Mouse (Mus musculus) thymus, adult 2 months (tissue): Measurements from ENCODE around the gene Brip1. TPM values are rescaled to one million over a fixed set of nuclear protein-coding genes. Genes with fewer than 3 reads are reported as not detected.

Experiments
- DNase-seq: peaks from one replicate; pipeline ENCODE4 v3.0.0; 2021
- H3K27ac ChIP-seq: fragments of 200-500 bp; 2 replicates; pipeline ENCODE4 v1.5.1; 2012; ENCODE audit warnings: low read length, control low read depth; ENCODE audit not compliant: control insufficient read depth, insufficient read depth
- H3K27me3 ChIP-seq: fragments of 200-500 bp; 2 replicates; pipeline ENCODE4 v1.6.1; 2012; ENCODE audit warnings: mild to moderate bottlenecking, low read length, moderate library complexity, mixed read lengths; ENCODE audit not compliant: control insufficient read depth, insufficient read depth
- H3K36me3 ChIP-seq: fragments of 200-500 bp; 2 replicates; pipeline ENCODE4 v1.6.1; 2012; ENCODE audit warnings: mild to moderate bottlenecking, low read length, moderate library complexity; ENCODE audit not compliant: control insufficient read depth, insufficient read depth
- H3K4me1 ChIP-seq: fragments of 200-500 bp; replicated peaks from 2 replicates; pipeline ENCODE4 v1.6.1; 2012; ENCODE audit warnings: low read length; ENCODE audit not compliant: control insufficient read depth, insufficient read depth
- H3K4me3 ChIP-seq: fragments of 200-500 bp; 2 replicates; pipeline ENCODE4 v1.5.1; 2012; ENCODE audit warnings: mild to moderate bottlenecking, low read length, control low read depth, moderate library complexity; ENCODE audit not compliant: control insufficient read depth, insufficient read depth
- CTCF ChIP-seq: fragments of 200-500 bp; IDR thresholded peaks from 2 replicates; pipeline ENCODE4 v1.5.1; 2012; ENCODE audit warnings: mild to moderate bottlenecking, control low read depth, low read length, moderate library complexity, borderline replicate concordance; ENCODE audit not compliant: control insufficient read depth, poor library complexity, insufficient read depth; ENCODE audit errors: extremely low read depth
- POLR2A ChIP-seq: fragments of 200-500 bp; IDR thresholded peaks from 2 replicates; pipeline ENCODE4 v1.6.1; 2012; ENCODE audit warnings: mild to moderate bottlenecking, low read length, control low read depth, moderate library complexity; ENCODE audit not compliant: control insufficient read depth, poor library complexity, insufficient read depth; ENCODE audit errors: extremely low read depth
- WGBS: fragments of 180-500 bp; shearing (Covaris S2); methylation state at CpG from one replicate; pipeline ENCODE4 v1.1.7; 2018; 5-methylcytosine and 5-hydroxymethylcytosine counted together
- polyA plus RNA-seq: library from polyadenylated mRNA; depleted of rRNA; stranded (reverse); fragments of >200 nt; gene quantifications from 2 replicates; pipeline ENCODE4 v1.2.3, GENCODE M21; 2012

Gene Brip1
- polyA plus RNA-seq, 1 experiment: 1.9 TPM

- H3K4me3 ChIP-seq: no peak overlapping the region
- TF ChIP-seq POLR2A (no peak), CTCF (no peak)
- 94% methylated on average over 8 of the region's 8 CpGs for WGBS
- H3K4me1 ChIP-seq: no peaks in the 10 kb centered on the region
- H3K36me3 ChIP-seq: peaks cover 6% of the 10 kb centered on the region; the same call in 1 of the 2 replicates
- no peak for DNase-seq
- H3K27ac ChIP-seq: no peak overlapping the region
- no peaks in the 10 kb centered on the region; the same call in 1 of the 2 replicates for H3K27me3 ChIP-seq
These were observed 139.8 kb downstream of the Brip1 start for GRCm38 (mm10) chr11:86061243-86061642.

- TF ChIP-seq POLR2A (no peak), CTCF (no peak)
- peaks cover 6% of the 10 kb centered on the region; the same call in 1 of the 2 replicates for H3K36me3 ChIP-seq
These were observed 141.9 kb downstream of the Brip1 start for GRCm38 (mm10) chr11:86059123-86059522.

GRCm38 (mm10) chr11:86055806-86056205 is 145.2 kb downstream of the Brip1 start:
- no peaks in the 10 kb centered on the region for H3K27me3 ChIP-seq
- H3K4me3 ChIP-seq: no peak overlapping the region
- DNase-seq: no peak
- H3K27ac ChIP-seq: no peak overlapping the region
- no peaks in the 10 kb centered on the region for H3K4me1 ChIP-seq
- TF ChIP-seq POLR2A (no peak), CTCF (no peak)
- H3K36me3 ChIP-seq: no peaks in the 10 kb centered on the region
- 88% methylated on average over 7 of the region's 7 CpGs for WGBS

More at GRCm38 (mm10) chr11:86059123-86059522, 141.9 kb downstream of the Brip1 start:
- 98% methylated on average over 4 of the region's 4 CpGs for WGBS
- Histone ChIP-seq H3K4me1 (no peaks in the 10 kb centered on the region), H3K27me3 (no peaks in the 10 kb centered on the region; the same call in 1 of the 2 replicates), H3K27ac (no peak overlapping the region), H3K4me3 (no peak overlapping the region)
- no peak for DNase-seq

- no peaks in the 10 kb centered on the region for H3K4me1 ChIP-seq
- H3K36me3 ChIP-seq: no peaks in the 10 kb centered on the region
- H3K27ac ChIP-seq: no peak overlapping the region
- no peak overlapping the region for H3K4me3 ChIP-seq
- DNase-seq: no peak
- no peak for TF ChIP-seq POLR2A
- no peak for TF ChIP-seq CTCF
- H3K27me3 ChIP-seq: no peaks in the 10 kb centered on the region
- WGBS: 88% methylated on average over 6 of the region's 6 CpGs
These were observed 149.6 kb downstream of the Brip1 start for GRCm38 (mm10) chr11:86051383-86051782.

- Histone ChIP-seq H3K4me1 (no peaks in the 10 kb centered on the region), H3K36me3 (no peaks in the 10 kb centered on the region), H3K27ac (no peak overlapping the region), H3K27me3 (no peaks in the 10 kb centered on the region), H3K4me3 (no peak overlapping the region)
- no peak for DNase-seq
- WGBS: 91% methylated on average over 8 of the region's 8 CpGs
- TF ChIP-seq CTCF: no peak
- TF ChIP-seq POLR2A: no peak
These were observed 150.3 kb downstream of the Brip1 start for GRCm38 (mm10) chr11:86050430-86051280.

- no peak for TF ChIP-seq CTCF
- TF ChIP-seq POLR2A: no peak
- no peak for DNase-seq
- no peak overlapping the region for H3K4me3 ChIP-seq
- H3K4me1 ChIP-seq: no peaks in the 10 kb centered on the region
- no peaks in the 10 kb centered on the region for H3K27me3 ChIP-seq
- no peaks in the 10 kb centered on the region for H3K36me3 ChIP-seq
- H3K27ac ChIP-seq: no peak overlapping the region
- WGBS: 77% methylated on average over 5 of the region's 5 CpGs
These were observed 161.0 kb downstream of the Brip1 start for GRCm38 (mm10) chr11:86039994-86040393.

GRCm38 (mm10) chr11:86039355-86039754 is 161.6 kb downstream of the Brip1 start:
- H3K36me3 ChIP-seq: no peaks in the 10 kb centered on the region
- no peaks in the 10 kb centered on the region for H3K27me3 ChIP-seq
- H3K4me3 ChIP-seq: no peak overlapping the region
- H3K4me1 ChIP-seq: no peaks in the 10 kb centered on the region
- 97% methylated on average over 8 of the region's 8 CpGs for WGBS
- no peak for DNase-seq
- no peak overlapping the region for H3K27ac ChIP-seq
- TF ChIP-seq POLR2A (no peak), CTCF (no peak)
